Mouse (Mus musculus): ENCODE measurements around the gene Stx8. TPM values are rescaled to one million over a fixed set of nuclear protein-coding genes. Genes with fewer than 3 reads are reported as not detected.

Stx8 gene
- polyA plus RNA-seq, 1 experiment = 8.7 TPM

DNA sequence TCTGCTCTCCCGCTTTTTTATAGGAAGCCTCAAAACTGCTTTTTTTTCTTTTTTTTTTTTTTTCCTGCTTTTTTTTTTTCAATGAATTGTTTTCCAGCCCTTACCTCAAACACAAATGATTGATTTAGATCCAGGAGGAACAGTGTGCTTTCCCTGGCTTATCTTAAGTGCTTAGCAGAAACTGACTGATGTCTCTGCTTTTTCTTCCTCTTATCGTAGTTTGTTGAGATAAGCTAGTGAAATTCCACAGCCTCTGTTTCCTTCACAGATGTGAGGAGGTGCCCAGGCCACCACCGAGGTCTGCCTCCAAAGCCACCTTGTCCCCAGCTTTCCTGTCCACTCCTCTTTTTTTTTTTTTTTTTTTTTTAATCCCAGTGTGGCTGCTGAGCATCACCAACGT is 150.2 kb downstream of the Stx8 start:
- H3K4me1 ChIP-seq (ENCODE audit: control insufficient read depth, insufficient read depth, low read length) = no peaks in the 10 kb centered on the region
- no peak overlapping the region for H3K4me3 ChIP-seq (replicated peaks; ENCODE audit: extremely low read depth, low read depth, low read length)
- TF ChIP-seq CTCF (IDR thresholded peaks at IDR 0.05; ENCODE audit: insufficient read depth, low read length) (no peak), POLR2A (IDR thresholded peaks at IDR 0.05; ENCODE audit: borderline replicate concordance, extremely low read depth, low read depth, low read length) (no peak)
- 71% methylated on average over 4 of the region's 4 CpGs for WGBS
- no peak for DNase-seq

DNA sequence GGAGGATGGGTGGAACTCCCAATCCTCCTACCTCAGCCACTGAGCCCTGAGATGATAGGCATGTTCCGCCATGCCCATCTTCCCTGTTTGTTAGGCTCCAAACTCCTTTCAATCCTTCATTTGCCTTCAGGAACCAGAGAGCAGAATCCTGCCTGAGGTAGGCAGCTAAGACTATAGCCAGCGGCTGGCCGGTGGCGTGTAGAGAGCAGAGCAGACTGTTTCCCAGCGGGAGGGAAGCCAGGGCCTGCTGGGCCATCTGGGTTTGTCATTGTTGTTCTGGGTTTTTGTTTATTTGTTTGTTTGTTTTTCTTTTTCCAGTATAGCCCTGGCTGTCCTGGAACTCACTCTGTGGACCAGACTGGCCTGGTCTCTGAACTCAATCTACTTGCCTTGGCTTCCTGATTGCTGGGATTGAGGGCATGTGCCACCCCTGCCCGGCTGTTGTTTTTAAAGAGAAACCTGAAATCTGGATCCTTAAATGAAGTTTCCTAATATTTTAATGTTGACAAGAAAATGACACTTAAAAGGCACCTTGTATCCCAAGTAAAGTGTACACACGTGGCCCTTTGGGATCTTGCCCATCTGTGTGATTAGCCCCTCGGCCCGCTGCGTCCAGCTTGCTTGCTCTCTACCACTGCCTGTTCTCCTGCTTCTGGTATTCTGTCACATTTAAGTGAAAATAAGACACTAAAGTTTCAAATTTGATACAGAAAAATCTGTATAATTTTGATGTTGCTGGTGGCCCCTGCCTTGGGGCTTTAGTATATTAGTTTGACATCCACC is 152.1 kb downstream of the Stx8 start:
- WGBS = 95% methylated on average over 10 of the region's 10 CpGs
- Histone ChIP-seq H3K4me3 (replicated peaks; ENCODE audit: extremely low read depth, low read depth, low read length) (no peak overlapping the region), H3K4me1 (ENCODE audit: control insufficient read depth, insufficient read depth, low read length) (no peaks in the 10 kb centered on the region)
- no peak for TF ChIP-seq POLR2A (IDR thresholded peaks at IDR 0.05; ENCODE audit: borderline replicate concordance, extremely low read depth, low read depth, low read length)
- no peak for DNase-seq

DNA sequence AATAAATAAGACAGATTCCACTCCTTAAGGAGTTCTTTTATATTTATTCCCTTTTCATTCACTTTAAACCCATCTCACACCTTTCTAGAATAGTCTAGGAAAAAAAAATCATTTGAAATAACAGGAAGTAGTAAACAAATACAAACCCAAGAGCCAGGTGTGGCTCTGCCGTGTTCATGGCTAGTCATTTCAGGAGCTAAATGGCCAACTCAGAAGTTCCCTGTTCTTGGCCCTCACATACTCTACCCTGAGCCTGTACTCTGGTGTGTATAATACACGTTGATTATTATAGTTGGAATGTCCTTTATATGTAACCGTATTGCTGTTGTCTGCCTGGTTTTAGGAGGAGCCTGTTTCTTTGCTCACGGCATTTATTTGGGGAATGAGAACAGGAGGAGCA is 152.7 kb downstream of the Stx8 start:
- TF ChIP-seq POLR2A (IDR thresholded peaks at IDR 0.05; ENCODE audit: borderline replicate concordance, extremely low read depth, low read depth, low read length) (no peak), CTCF (IDR thresholded peaks at IDR 0.05; ENCODE audit: insufficient read depth, low read length) (no peak)
- DNase-seq = no peak
- Histone ChIP-seq H3K4me3 (replicated peaks; ENCODE audit: extremely low read depth, low read depth, low read length) (no peak overlapping the region), H3K4me1 (ENCODE audit: control insufficient read depth, insufficient read depth, low read length) (no peaks in the 10 kb centered on the region)
- WGBS = 89% methylated on average over 4 of the region's 4 CpGs

DNA sequence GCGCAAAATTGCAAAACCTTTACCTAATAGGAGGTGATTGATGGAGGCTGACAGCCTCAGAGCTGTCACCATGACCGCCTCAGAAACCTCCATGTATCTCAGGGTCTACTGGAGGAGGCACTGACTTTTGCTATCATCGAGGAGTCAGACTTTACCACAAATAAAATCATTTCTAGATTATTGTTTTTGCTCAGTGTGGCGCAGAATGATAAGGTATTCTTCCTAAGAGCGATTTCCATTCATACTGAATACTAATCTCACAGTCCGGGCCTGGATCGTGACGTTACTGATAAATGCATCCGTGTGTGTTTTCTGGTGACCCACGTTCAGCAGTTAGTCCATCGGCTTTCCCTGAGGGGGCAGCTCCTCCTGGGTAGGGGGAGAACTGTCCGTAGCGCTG is 153.1 kb downstream of the Stx8 start:
- H3K4me1 ChIP-seq (ENCODE audit: control insufficient read depth, insufficient read depth, low read length) = no peaks in the 10 kb centered on the region
- 90% methylated on average over 13 of the region's 13 CpGs for WGBS
- no peak for DNase-seq
- no peak overlapping the region for H3K4me3 ChIP-seq (replicated peaks; ENCODE audit: extremely low read depth, low read depth, low read length)
- no peak for TF ChIP-seq POLR2A (IDR thresholded peaks at IDR 0.05; ENCODE audit: borderline replicate concordance, extremely low read depth, low read depth, low read length)
- no peak for TF ChIP-seq CTCF (IDR thresholded peaks at IDR 0.05; ENCODE audit: insufficient read depth, low read length)

DNA sequence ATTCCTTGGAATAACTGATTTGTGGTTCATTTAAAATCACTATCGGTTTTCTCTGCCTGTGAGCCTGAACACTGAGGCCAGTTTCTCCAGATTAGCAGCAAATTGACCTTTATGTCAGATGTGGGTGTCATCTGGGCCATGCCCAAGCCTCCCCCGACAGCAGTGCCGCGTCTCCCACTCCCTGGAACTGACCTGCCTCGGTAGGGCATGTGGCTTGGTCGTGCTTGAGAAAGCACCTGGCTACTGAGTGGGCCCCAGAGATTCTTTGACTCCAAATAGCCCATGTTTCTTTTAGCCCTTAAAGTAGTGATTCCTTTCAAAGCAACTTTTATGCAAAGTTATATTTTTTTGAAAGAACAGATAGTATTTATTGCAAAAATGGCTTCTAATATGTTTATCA is 155.3 kb downstream of the Stx8 start:
- TF ChIP-seq POLR2A (IDR thresholded peaks at IDR 0.05; ENCODE audit: borderline replicate concordance, extremely low read depth, low read depth, low read length) = no peak
- no peak for TF ChIP-seq CTCF (IDR thresholded peaks at IDR 0.05; ENCODE audit: insufficient read depth, low read length)
- DNase-seq = no peak
- 72% methylated on average over 6 of the region's 6 CpGs for WGBS

DNA sequence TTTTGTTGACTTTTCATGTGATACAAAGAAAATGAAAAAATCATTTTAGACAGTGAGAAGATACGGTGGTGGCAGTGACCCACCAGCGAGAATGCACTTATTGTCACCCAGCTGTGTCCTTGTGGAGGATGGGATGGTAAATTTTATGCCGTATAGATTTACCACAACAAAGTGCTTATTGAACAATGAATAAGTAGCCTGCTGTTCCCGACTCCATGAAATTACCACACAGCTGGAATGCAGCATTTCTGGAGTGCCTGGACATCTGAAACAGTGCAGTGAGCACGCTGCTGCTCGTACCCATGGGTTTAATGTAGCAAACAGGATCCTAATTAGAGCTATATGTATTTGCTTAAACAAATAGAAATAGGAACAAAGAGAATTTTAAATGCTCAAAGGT is 155.7 kb downstream of the Stx8 start:
- 86% methylated on average over 6 of the region's 6 CpGs for WGBS
- Histone ChIP-seq H3K4me1 (ENCODE audit: control insufficient read depth, insufficient read depth, low read length) (no peaks in the 10 kb centered on the region), H3K4me3 (replicated peaks; ENCODE audit: extremely low read depth, low read depth, low read length) (no peak overlapping the region)
- TF ChIP-seq CTCF (IDR thresholded peaks at IDR 0.05; ENCODE audit: insufficient read depth, low read length) (no peak), POLR2A (IDR thresholded peaks at IDR 0.05; ENCODE audit: borderline replicate concordance, extremely low read depth, low read depth, low read length) (no peak)
- DNase-seq = no peak

More for the DNA sequence above, 155.3 kb downstream of the Stx8 start:
- H3K4me1 ChIP-seq (ENCODE audit: control insufficient read depth, insufficient read depth, low read length) = no peaks in the 10 kb centered on the region
- no peak overlapping the region for H3K4me3 ChIP-seq (replicated peaks; ENCODE audit: extremely low read depth, low read depth, low read length)

DNA sequence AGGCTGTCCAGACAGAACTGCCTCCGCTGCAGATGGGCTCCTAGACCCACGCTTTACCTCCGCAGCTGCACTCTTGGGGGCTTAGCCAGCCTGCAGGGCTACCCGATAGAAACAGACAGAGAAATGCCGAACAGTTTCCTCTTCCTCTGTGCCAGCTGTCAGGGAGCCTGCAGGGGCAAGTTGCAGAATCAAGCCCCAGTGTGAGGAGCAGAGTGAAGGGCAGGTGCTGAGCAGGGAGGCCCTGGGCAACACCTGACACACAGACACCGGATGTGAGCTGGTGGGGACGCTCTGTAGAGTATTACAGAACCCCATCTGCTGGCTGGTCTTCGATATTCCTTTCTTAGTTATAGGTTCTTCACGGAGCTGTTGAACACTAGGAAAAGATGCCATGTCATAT is 160.1 kb downstream of the Stx8 start:
- no peak for TF ChIP-seq POLR2A (IDR thresholded peaks at IDR 0.05; ENCODE audit: borderline replicate concordance, extremely low read depth, low read depth, low read length)
- TF ChIP-seq CTCF (IDR thresholded peaks at IDR 0.05; ENCODE audit: insufficient read depth, low read length) = no peak
- WGBS = 88% methylated on average over 9 of the region's 9 CpGs
- Histone ChIP-seq H3K4me3 (replicated peaks; ENCODE audit: extremely low read depth, low read depth, low read length) (no peak overlapping the region), H3K4me1 (ENCODE audit: control insufficient read depth, insufficient read depth, low read length) (no peaks in the 10 kb centered on the region)
- no peak for DNase-seq

DNA sequence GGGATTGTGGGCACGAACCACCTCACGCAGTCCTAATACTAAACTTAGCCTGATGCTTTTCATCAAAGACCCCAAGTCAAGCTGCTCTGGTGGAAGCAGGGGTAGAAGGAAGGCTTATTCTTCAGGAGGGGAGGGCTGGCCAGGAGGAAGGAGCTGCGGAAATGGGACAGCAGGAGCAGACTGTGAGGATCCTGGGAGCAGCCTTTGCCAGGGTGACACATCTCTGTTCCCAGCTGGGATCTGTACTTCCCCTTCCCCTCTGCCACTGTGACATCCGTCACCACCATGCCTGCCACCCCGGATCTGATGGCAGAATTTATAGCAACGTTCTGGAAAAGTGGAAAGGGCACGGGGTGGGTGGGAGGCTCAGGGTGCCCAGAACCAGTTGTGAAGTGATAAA is 168.5 kb downstream of the Stx8 start:
- Histone ChIP-seq H3K4me1 (ENCODE audit: control insufficient read depth, insufficient read depth, low read length) (0 out of 2 replicates have a peak, but pooled peaks cover 2% of the 10 kb centered on the region), H3K4me3 (replicated peaks; ENCODE audit: extremely low read depth, low read depth, low read length) (no peak overlapping the region)
- 37% methylated on average over 7 of the region's 7 CpGs for WGBS
- no peak for DNase-seq
- TF ChIP-seq POLR2A (IDR thresholded peaks at IDR 0.05; ENCODE audit: borderline replicate concordance, extremely low read depth, low read depth, low read length) = no peak
- no peak for TF ChIP-seq CTCF (IDR thresholded peaks at IDR 0.05; ENCODE audit: insufficient read depth, low read length)

DNA sequence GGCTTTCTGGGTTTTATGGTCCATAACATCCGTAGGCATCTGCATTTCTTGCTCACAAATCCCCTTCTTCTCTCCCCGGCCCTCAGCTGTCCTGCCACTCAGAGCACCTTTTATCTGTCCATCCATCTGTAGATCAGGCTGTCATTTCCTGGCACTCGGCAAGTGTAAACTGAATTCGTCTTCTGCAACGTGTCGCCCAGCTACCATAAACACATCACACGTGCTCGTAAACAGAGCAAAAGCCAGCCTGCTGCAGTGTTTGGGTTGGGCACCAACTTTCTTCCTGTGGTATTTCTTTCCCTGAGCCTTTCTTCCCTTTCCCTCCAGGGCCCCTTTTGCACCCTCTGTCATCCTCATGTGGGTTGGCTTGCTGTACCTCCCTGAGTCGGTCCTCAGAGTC is 169.4 kb downstream of the Stx8 start:
- DNase-seq = no peak
- WGBS = 30% methylated on average over 9 of the region's 9 CpGs
- Histone ChIP-seq H3K4me3 (replicated peaks; ENCODE audit: extremely low read depth, low read depth, low read length) (no peak overlapping the region), H3K4me1 (ENCODE audit: control insufficient read depth, insufficient read depth, low read length) (0 out of 2 replicates have a peak, but pooled peaks cover 2% of the 10 kb centered on the region)
- TF ChIP-seq CTCF (IDR thresholded peaks at IDR 0.05; ENCODE audit: insufficient read depth, low read length) (no peak), POLR2A (IDR thresholded peaks at IDR 0.05; ENCODE audit: borderline replicate concordance, extremely low read depth, low read depth, low read length) (no peak)

DNA sequence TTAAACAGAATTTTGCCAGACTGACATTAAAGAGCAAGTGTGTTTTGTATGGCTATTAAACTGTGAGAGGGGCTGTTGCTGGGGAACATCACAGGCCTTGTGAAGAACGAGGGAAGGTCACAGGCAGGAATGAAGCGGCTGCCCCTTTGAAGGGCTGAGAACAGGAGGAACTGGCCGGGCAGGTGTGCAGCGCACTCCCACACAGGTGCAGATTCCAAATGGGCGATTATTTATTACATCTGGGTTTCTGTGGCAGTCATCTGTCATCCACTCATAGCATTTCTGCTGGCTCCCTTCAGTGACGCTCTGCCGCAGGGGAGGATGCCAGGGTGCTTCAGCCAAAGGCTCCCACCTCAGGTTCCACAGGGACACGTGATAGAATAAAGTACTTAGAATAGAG is 170.7 kb downstream of the Stx8 start:
- TF ChIP-seq CTCF (IDR thresholded peaks at IDR 0.05; ENCODE audit: insufficient read depth, low read length) (no peak), POLR2A (IDR thresholded peaks at IDR 0.05; ENCODE audit: borderline replicate concordance, extremely low read depth, low read depth, low read length) (no peak)
- Histone ChIP-seq H3K4me3 (replicated peaks; ENCODE audit: extremely low read depth, low read depth, low read length) (no peak overlapping the region), H3K4me1 (ENCODE audit: control insufficient read depth, insufficient read depth, low read length) (0 out of 2 replicates have a peak, but pooled peaks cover 2% of the 10 kb centered on the region)
- DNase-seq = no peak
- WGBS = 85% methylated on average over 8 of the region's 8 CpGs
